Mouse (Mus musculus): ENCODE data around the gene Olfr417.

- TF ChIP-seq CTCF (IDR thresholded peaks at IDR 0.05; ENCODE audit: low read depth) (no peak), EP300 (IDR thresholded peaks at IDR 0.05; ENCODE audit: low read depth) (no peak)
These were observed 58.8 kb downstream of the Olfr417 start, which contains the start of gene Olfr414 for GRCm38 (mm10) chr1:174423764-174424163.
